Mouse (Mus musculus) stomach, postnatal 0 days (tissue): ENCODE results near the gene Safb.

Experiments
- CTCF ChIP-seq: IDR thresholded peaks from 2 replicates; pipeline ENCODE4 v1.5.1; 2016; ENCODE audit warnings: antibody characterized with exemption, low read depth, mild to moderate bottlenecking, moderate library complexity
- EP300 ChIP-seq: optimal IDR thresholded peaks from 2 replicates; pipeline ENCODE3; 2016; ENCODE audit warnings: antibody characterized with exemption

DNA sequence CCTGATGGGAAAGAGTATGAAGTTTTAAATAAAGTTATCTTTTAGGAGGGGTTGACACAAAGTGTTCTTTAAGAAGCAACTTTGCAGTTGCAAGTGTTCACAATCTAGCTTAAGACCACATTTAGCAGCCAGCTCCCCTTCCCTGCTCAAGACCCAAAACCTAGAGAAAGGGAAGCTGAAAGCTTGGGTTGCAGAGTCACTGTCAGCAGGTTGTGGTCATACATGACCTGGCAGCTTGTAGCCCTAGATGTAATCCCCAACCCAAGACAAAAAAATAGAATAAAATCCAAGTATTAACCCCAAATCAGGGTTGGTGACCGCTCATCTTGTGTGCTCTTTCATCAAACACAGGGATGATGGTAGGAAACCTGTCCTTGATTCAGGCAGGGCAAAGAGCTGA lies 1.6 kb upstream of the Safb start:
- TF ChIP-seq CTCF (no peak), EP300 (no peak)
